Mouse (Mus musculus) embryonic facial prominence, embryonic 12.5 days (tissue): ENCODE results near the gene Rfc5. TPM values are rescaled to one million over a fixed set of nuclear protein-coding genes. Genes with fewer than 3 reads are reported as not detected.

Experiments used
- ATAC-seq: fragments of 200-750 bp; cut with Nextera tagmentation; 2 replicates; pipeline ENCODE4 v1.8.0; 2017; ENCODE audit not compliant: insufficient number of reproducible peaks, insufficient read depth, low FRiP score, low TSS enrichment
- H3K27ac ChIP-seq: fragments of 300-500 bp; sonication (generic); 2 replicates; pipeline ENCODE4 v1.5.1; 2016; ENCODE audit warnings: mild to moderate bottlenecking
- H3K27me3 ChIP-seq: fragments of 300-500 bp; sonication (generic); 2 replicates; pipeline ENCODE4 v1.6.1; 2016; ENCODE audit warnings: mild to moderate bottlenecking, moderate library complexity
- H3K36me3 ChIP-seq: fragments of 300-500 bp; sonication (generic); 2 replicates; pipeline ENCODE4 v1.6.1; 2016; ENCODE audit warnings: mild to moderate bottlenecking
- H3K4me1 ChIP-seq: fragments of 300-500 bp; sonication (generic); 2 replicates; pipeline ENCODE4 v1.6.1; 2016
- H3K4me2 ChIP-seq: fragments of 300-500 bp; sonication (generic); replicated peaks from 2 replicates; pipeline ENCODE4 v1.6.1; 2016; ENCODE audit warnings: mild to moderate bottlenecking, moderate library complexity
- H3K4me3 ChIP-seq: fragments of 300-500 bp; sonication (generic); 2 replicates; pipeline ENCODE4 v1.5.1; 2016; ENCODE audit warnings: mild to moderate bottlenecking
- H3K9ac ChIP-seq: fragments of 300-500 bp; sonication (generic); 2 replicates; pipeline ENCODE4 v1.6.1; 2016; ENCODE audit warnings: mild to moderate bottlenecking, moderate library complexity
- H3K9me3 ChIP-seq: fragments of 300-500 bp; sonication (generic); 2 replicates; pipeline ENCODE4 v1.6.1; 2016; ENCODE audit warnings: mild to moderate bottlenecking, moderate library complexity
- WGBS: fragments of 180-500 bp; shearing (Covaris S2); methylation state at CpG from one replicate; pipeline ENCODE4 v1.1.7; 2016; 5-methylcytosine and 5-hydroxymethylcytosine counted together
- polyA plus RNA-seq: library from polyadenylated mRNA; unstranded; fragments of >200 nt; fragmentation: Nextera tagmentation; extraction: Ambion mirVana; gene quantifications from 2 replicates; pipeline ENCODE4 v1.2.1, GENCODE M21; 2016

Rfc5 gene
- polyA plus RNA-seq, 1 experiment from 2014 or later: 93.2 TPM

GRCm38 (mm10) chr5:117373418-117373817, 15.4 kb downstream of the Rfc5 start:
- ATAC-seq: no peak
- no peak overlapping the region for H3K9ac ChIP-seq
- 89% methylated on average over 9 of the region's 9 CpGs for WGBS
- H3K4me2 ChIP-seq: no peak overlapping the region
- H3K27ac ChIP-seq: 0 out of 2 replicates have a peak overlapping the region, but pooled peaks have one; percentile 4
- no peak overlapping the region for H3K4me3 ChIP-seq
- no peaks in the 10 kb centered on the region for H3K9me3 ChIP-seq
- peaks cover 72% of the 10 kb centered on the region for H3K36me3 ChIP-seq
- H3K4me1 ChIP-seq: no peaks in the 10 kb centered on the region
- H3K27me3 ChIP-seq: no peaks in the 10 kb centered on the region

DNA sequence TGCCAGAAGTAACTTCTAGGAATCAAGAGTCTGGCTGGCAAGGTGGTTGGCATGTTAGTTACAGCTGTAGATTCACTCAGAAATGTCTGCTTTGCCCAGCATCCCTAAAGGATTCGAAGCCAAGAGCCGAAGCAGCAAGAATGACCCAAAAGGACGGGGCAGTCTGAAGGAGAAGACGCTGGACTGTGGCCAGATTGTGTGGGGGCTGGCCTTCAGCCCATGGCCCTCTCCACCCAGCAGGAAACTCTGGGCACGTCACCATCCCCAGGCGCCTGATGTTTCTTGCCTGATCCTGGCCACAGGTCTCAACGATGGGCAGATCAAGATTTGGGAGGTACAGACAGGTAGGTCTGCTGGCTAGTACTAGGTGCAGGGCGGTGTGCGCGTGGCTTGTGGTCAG, 18.3 kb downstream of the Rfc5 start:
- H3K27me3 ChIP-seq: no peaks in the 10 kb centered on the region
- ATAC-seq: no peak
- H3K27ac ChIP-seq: no peak overlapping the region
- no peak overlapping the region for H3K4me3 ChIP-seq
- H3K9ac ChIP-seq: no peak overlapping the region
- H3K36me3 ChIP-seq: peaks cover 63% of the 10 kb centered on the region
- H3K4me2 ChIP-seq: no peak overlapping the region
- no peaks in the 10 kb centered on the region for H3K4me1 ChIP-seq
- WGBS: 90% methylated on average over 10 of the region's 10 CpGs
- H3K9me3 ChIP-seq: no peaks in the 10 kb centered on the region

DNA sequence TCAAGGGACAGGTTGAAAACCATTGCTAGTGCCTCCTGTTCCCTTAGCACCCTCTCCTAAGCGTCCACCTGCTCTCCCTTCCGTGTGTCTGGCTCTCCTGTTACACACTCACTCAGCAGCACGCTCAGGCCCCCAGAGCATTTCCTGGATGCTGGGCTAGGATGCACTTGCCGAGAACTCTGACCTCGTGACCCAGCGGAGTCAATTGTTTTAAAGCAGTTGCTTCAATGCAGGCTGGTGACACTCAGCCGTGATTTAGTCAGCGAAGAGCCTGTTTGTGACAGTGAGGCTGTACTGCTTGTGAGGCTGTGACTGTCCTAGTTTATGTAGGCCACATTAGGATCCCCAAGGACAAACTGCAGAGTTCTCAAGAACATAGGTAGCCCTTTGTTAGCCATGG, 21.6 kb downstream of the Rfc5 start:
- H3K9ac ChIP-seq: no peak overlapping the region
- H3K4me2 ChIP-seq: no peak overlapping the region
- no peaks in the 10 kb centered on the region for H3K4me1 ChIP-seq
- no peak for ATAC-seq
- no peak overlapping the region for H3K27ac ChIP-seq
- H3K27me3 ChIP-seq: no peaks in the 10 kb centered on the region
- H3K4me3 ChIP-seq: no peak overlapping the region
- H3K36me3 ChIP-seq: peaks cover 57% of the 10 kb centered on the region
- no peaks in the 10 kb centered on the region for H3K9me3 ChIP-seq
- 33% methylated on average over 8 of the region's 8 CpGs for WGBS

- Histone ChIP-seq H3K4me3 (no peak overlapping the region), H3K27me3 (no peaks in the 10 kb centered on the region), H3K4me2 (no peak overlapping the region), H3K9me3 (no peaks in the 10 kb centered on the region), H3K4me1 (no peaks in the 10 kb centered on the region), H3K36me3 (peaks cover 46% of the 10 kb centered on the region), H3K9ac (no peak overlapping the region), H3K27ac (no peak overlapping the region)
- no peak for ATAC-seq
- 87% methylated on average over 13 of the region's 13 CpGs for WGBS
Observed at GRCm38 (mm10) chr5:117365904-117366561, 22.8 kb downstream of the Rfc5 start.

DNA sequence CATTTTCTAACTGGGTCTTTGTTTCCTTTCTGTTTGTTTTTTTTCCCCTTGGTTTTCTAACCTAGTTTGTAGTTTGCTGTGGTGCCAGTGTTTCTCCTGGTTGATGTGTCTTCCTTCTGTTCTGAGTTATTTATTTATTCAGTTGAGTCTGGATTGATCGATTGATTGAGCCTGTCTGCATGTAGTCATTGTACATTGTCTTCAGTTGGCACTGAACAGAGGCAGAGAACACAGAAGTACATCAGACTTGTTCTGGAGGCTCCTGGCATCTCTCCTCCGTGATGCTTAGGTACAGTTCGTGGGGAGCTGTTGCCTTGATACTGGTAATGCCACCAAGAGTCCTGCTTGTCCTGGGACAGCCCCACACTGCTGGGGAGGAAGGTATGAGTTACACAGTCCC, 24.0 kb downstream of the Rfc5 start:
- H3K27me3 ChIP-seq: no peaks in the 10 kb centered on the region
- no peak overlapping the region for H3K9ac ChIP-seq
- H3K4me2 ChIP-seq: no peak overlapping the region
- H3K4me3 ChIP-seq: no peak overlapping the region
- H3K36me3 ChIP-seq: peaks cover 36% of the 10 kb centered on the region
- 88% methylated on average over 3 of the region's 3 CpGs for WGBS
- H3K4me1 ChIP-seq: peaks cover 10% of the 10 kb centered on the region
- no peak overlapping the region for H3K27ac ChIP-seq
- no peak for ATAC-seq
- no peaks in the 10 kb centered on the region for H3K9me3 ChIP-seq

- ATAC-seq: no peak
- H3K9ac ChIP-seq: no peak overlapping the region
- H3K27me3 ChIP-seq: no peaks in the 10 kb centered on the region
- no peak overlapping the region for H3K27ac ChIP-seq
- H3K4me3 ChIP-seq: no peak overlapping the region
- H3K4me1 ChIP-seq: peaks cover 18% of the 10 kb centered on the region
- no peak overlapping the region for H3K4me2 ChIP-seq
- H3K36me3 ChIP-seq: peaks cover 25% of the 10 kb centered on the region
- no peaks in the 10 kb centered on the region for H3K9me3 ChIP-seq
- 52% methylated on average over 15 of the region's 15 CpGs for WGBS
Observed at GRCm38 (mm10) chr5:117363066-117363782, 25.6 kb downstream of the Rfc5 start.

DNA sequence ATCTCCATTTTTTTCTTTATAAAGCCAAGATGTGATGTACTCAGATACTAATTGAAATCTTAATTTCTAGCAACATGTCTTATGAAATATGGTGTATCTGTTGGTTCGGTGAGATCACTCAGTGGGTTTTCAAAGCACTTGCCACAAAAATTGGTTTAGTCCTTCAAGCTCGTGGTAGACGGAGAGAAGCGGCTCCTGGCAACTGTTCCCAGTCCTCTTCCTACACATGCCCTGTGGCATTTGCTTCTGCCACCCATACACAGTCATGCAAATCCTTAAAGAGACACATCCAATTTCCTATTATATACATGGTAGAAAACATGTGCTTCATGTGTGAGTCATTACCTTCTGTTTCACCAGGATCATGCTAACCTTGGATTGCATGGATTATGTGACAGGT, 27.3 kb downstream of the Rfc5 start:
- H3K4me2 ChIP-seq: no peak overlapping the region
- H3K36me3 ChIP-seq: peaks cover 21% of the 10 kb centered on the region
- WGBS: 80% methylated on average over 4 of the region's 4 CpGs
- H3K4me1 ChIP-seq: peaks cover 19% of the 10 kb centered on the region
- no peaks in the 10 kb centered on the region for H3K9me3 ChIP-seq
- no peaks in the 10 kb centered on the region for H3K27me3 ChIP-seq
- H3K27ac ChIP-seq: no peak overlapping the region
- H3K9ac ChIP-seq: no peak overlapping the region
- H3K4me3 ChIP-seq: no peak overlapping the region
- ATAC-seq: no peak

DNA sequence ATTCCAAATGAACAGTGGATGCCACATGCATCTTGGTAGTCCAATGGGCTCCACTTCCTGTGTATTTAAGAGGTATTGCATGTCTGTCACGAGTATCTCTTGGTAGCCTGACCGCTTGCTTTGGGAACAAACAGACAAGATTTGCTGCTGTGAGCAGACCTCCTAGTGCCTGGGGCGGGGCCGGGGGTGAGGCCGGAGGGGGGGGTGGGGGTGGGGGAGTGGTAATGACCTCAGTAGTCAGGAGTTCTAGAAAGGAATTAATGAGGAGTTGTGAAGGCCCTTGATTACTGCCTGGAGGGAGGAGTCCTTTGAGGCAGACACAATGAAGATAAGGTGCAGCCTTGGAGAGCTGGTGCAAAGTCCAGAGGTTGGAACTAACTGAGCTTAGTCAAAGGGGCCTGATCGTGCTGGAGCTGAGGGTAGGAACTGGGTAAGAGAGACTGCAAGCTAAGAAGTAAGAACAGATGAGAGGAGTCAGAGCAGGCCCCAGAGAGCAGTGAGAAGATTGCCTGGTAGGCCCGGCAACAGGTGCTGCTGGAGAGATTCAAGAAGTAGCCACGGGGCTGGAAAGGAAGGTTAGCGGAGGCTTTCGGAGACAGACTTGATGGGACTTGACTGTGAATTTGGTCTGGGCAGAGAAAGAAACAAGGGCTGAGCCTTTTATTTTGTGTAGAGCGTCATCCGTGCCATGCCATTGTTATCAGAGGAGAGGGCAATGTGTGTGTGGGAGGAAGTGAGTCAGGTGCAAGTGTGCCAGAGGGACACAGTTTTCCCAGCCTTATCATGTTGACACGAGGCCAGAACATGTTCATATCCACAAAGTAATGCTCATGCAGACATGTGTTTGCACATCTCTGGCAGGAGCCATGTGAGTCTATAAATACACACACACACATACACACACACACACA, 28.0 kb downstream of the Rfc5 start:
- H3K36me3 ChIP-seq: peaks cover 19% of the 10 kb centered on the region
- H3K9ac ChIP-seq: no peak overlapping the region
- H3K27ac ChIP-seq: no peak overlapping the region
- no peak for ATAC-seq
- no peaks in the 10 kb centered on the region for H3K27me3 ChIP-seq
- peaks cover 26% of the 10 kb centered on the region for H3K4me1 ChIP-seq
- no peak overlapping the region for H3K4me3 ChIP-seq
- no peak overlapping the region for H3K4me2 ChIP-seq
- 49% methylated on average over 13 of the region's 13 CpGs for WGBS
- no peaks in the 10 kb centered on the region for H3K9me3 ChIP-seq

GRCm38 (mm10) chr5:117360228-117360515, 28.7 kb downstream of the Rfc5 start:
- Histone ChIP-seq H3K9me3 (no peaks in the 10 kb centered on the region), H3K36me3 (peaks cover 13% of the 10 kb centered on the region), H3K4me1 (peaks cover 29% of the 10 kb centered on the region), H3K27ac (no peak overlapping the region), H3K4me3 (no peak overlapping the region), H3K4me2 (peak overlapping the region; percentile 10; the same call in 1 of the 2 replicates), H3K9ac (no peak overlapping the region), H3K27me3 (no peaks in the 10 kb centered on the region)
- no peak for ATAC-seq
- 41% methylated on average over 13 of the region's 13 CpGs for WGBS

- Histone ChIP-seq H3K4me1 (peaks cover 30% of the 10 kb centered on the region), H3K27me3 (no peaks in the 10 kb centered on the region), H3K4me2 (peak overlapping the region; percentile 10), H3K9me3 (no peaks in the 10 kb centered on the region), H3K4me3 (no peak overlapping the region), H3K9ac (no peak overlapping the region), H3K36me3 (peaks cover 13% of the 10 kb centered on the region), H3K27ac (no peak overlapping the region)
- WGBS: 38% methylated on average over 7 of the region's 7 CpGs
- ATAC-seq: no peak
Observed at GRCm38 (mm10) chr5:117359497-117360227, 29.2 kb downstream of the Rfc5 start.

DNA sequence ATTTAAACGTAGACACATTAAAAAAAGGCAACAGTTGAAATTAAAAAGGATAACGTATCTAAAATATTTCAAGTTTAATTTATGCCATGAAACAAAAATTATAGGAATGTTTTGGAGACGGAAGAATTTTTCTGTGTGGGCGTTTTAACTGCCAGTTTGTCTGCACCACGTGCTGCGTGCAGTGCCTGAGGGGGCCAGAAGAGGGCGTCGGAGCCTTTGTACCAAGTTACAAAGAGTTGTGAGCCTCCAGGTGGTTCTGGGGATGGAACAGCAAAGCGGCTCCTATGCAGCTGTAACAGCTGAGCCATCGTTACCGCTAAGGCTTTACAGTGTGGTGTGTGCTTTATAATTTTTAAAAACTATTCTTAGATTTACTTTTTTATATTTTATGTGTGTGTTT, 30.1 kb downstream of the Rfc5 start:
- Histone ChIP-seq H3K9me3 (no peaks in the 10 kb centered on the region), H3K27me3 (no peaks in the 10 kb centered on the region), H3K27ac (no peak overlapping the region), H3K4me2 (peak overlapping the region; percentile 89; the same call in 1 of the 2 replicates), H3K4me3 (no peak overlapping the region), H3K36me3 (peaks cover 5% of the 10 kb centered on the region; the same call in 1 of the 2 replicates), H3K4me1 (peaks cover 30% of the 10 kb centered on the region), H3K9ac (no peak overlapping the region)
- WGBS: 36% methylated on average over 11 of the region's 11 CpGs
- no peak for ATAC-seq
